Mouse (Mus musculus) lung, postnatal 0 days (tissue): Measurements from ENCODE around the gene Hspa2.
A peak's percentile ranks its signal among the peaks of the same experiment; 100 is the strongest.

ENCODE experiments used
- CTCF ChIP-seq: IDR thresholded peaks from 2 replicates; pipeline ENCODE4 v1.5.1; 2016; ENCODE audit warnings: antibody characterized with exemption, mild to moderate bottlenecking
- EP300 ChIP-seq: IDR thresholded peaks from 2 replicates; pipeline ENCODE4 v1.6.1; 2016; ENCODE audit warnings: antibody characterized with exemption, mild to moderate bottlenecking, control low read depth

GRCm38 (mm10) chr12:76392979-76393378 is 11.0 kb upstream of the Hspa2 start:
- TF ChIP-seq CTCF: no peak
- peak; percentile 83 for TF ChIP-seq EP300
